Mouse (Mus musculus) cerebral cortex, adult 2 months (tissue): ENCODE data around the gene Fxn.

Experiments used
- WGBS: fragments of 180-500 bp; shearing (Covaris S2); methylation state at CpG from one replicate; pipeline ENCODE4 v1.1.7; 2018; 5-methylcytosine and 5-hydroxymethylcytosine counted together

The Fxn gene

DNA sequence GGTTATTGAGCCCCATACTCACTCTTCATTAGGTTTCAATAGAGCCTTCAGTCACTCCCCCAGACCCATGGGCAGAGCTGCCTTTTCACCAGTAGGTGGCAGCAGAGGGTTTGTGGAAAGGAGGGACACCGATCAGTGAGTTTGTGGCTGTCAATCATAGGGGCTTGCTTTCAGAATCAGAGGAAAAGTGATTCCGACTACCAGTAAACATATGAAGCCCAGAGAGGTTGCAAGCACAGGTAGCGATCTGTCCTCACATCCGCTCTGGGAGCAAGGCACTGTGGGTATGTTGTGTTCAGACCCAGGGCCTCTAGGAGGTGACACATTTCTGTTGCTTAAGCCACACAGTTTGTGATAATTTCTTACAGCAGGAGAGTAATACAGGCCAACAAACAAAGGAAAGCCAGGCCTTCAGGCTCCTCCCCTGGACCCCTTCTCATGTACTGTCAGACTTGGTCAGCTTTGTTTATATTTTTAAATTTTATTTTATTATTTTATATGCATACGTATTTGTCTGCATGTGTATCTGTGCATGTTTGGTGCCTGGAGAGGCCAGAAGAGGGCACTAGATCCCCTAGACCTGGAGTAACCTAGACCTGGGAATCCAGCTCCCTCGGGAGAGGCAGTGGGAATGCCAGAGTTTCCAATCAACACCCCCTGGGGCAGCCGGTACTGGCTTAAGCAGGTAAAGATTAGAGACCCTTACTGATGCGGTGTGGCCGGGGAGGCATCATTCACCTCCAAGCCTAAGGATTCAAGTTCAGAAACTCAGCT, 20.8 kb upstream of the Fxn start:
- WGBS, result 13% methylated on average over 9 of the region's 9 CpGs

DNA sequence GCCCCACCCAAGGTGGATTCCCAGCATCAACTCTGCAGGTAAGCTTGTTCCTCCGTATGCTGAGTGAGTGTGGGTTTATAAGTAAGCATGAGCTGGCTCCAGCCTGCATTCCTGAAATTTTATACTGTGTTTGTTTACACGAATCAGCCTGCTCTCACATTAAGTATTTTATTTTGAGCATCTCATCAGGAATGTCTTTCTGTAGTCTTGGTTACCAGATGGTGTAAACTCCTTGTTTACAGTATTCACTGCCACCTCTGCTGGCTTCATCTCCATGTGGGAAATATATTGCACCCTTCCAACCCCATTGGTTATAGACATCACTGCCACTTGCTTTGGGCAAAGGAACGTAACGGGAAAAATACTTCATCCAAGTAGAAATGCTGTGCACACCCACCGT, 13.1 kb upstream of the Fxn start:
- 70% methylated on average over 5 of the region's 5 CpGs for WGBS

- WGBS, result 65% methylated on average over 4 of the region's 4 CpGs
These were observed 3.8 kb upstream of the Fxn start for GRCm38 (mm10) chr19:24284187-24284586.

DNA sequence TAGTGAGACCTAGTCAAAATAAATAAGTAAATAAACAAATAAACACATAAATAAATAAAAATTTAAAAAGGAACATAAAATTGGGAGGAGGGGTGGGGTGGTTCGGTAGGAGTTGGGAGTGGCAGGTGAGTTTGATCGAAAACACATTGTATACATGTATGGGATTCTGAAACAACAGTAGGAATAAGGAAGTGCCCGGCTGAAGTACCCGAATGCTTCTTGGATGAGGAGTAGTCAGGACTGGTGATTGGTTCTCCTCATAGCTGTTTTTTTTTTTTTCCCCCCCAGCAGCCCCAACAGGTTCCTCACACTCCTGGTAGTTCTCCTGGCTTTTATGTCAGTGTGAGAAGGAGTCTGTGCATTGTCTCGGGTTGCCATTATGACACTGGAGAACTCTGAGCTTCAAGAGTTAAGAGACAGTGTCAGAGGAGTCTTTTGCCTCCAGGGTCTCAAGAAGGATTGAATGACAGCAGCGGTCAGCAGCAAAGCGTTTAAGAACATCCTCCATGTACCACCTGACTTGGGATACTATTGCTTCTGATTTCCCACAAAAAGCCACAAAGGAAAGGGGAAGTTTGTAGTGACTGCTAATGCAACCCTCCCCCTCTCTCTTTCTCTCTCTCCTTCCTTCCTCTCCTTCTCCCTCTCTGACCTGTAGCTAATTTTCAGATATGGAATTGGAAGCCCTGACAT, 1.0 kb upstream of the Fxn start:
- WGBS, result 69% methylated on average over 7 of the region's 7 CpGs

GRCm38 (mm10) chr19:24279706-24280600, 452 bp downstream of the Fxn start:
- WGBS, result 1% methylated on average over 78 of the region's 78 CpGs

DNA sequence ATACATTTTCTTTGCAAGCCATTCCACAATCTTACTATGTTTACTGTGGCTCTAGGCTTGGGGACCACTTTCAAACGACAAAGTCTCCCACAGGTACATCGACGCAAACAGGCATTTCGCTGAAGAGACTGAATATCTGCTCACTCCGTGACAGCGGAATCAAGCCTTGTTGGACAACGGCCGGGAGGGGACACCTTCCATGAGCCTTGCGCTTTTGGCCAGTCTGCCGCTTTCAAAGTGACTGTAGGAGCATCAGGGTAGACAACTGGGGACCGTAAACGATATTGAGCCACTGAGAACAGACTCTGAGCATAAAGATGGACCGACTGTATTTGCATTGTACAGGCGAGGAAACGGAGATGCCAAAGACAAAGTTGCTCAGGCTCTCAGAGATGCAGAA, 1.5 kb downstream of the Fxn start:
- whole genome bisulfite sequencing, result 89% methylated on average over 15 of the region's 15 CpGs

GRCm38 (mm10) chr19:24274281-24274680, 6.1 kb downstream of the Fxn start:
- WGBS, result 66% methylated on average over 3 of the region's 3 CpGs

DNA sequence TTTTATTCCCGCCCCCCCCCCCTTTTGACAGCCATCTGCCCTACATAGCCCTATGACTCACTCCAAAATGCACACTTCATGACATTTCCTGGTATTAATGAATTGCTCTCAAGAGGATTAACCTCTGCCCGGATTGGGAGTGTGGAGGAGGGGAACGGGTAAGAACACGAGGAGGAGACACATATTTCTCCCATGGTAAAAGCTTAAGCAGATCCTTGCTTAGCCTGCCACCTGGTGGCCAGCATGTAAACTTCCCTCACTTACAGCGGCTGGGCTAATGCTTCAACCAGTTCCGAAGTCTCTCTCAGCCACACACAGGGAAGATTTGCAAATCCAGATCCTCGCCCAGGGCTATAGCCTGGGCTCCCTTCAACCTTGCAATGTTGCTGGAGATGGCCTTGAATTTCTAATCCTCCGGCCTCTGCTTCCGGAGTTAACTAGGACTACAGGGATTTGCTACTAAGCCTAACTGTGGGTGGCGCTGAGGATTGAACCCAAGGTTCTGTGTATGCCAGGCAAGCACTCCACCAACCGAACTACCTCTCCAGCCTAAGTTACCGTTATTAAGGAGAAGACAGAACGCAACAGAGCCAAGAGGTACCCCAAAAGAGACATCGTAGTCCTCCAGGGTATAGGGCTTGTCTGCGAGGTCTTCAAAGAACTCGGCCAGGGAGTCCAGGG, 8.5 kb downstream of the Fxn start:
- 42% methylated on average over 16 of the region's 16 CpGs for WGBS

DNA sequence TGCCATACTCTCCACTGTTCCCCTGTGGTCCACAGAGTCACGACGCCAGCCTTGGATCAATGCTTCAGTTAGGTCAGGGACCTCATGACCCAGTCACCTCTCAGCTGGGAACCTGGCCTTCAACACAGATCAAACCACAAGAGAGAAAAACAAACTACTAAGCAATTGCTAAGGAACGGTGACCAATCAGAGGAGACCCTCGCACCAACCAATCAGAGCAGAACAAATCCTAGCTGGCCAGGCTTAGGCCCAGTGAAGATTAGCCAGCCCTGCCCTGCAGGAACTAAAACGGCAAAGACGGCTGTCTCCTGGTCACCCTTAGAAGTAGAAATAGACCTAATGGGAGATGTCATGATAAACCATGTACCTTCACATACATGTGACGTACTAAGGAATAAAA, 9.1 kb downstream of the Fxn start:
- 45% methylated on average over 7 of the region's 7 CpGs for WGBS

- WGBS, result 50% methylated on average over 4 of the region's 4 CpGs
These were observed 11.9 kb downstream of the Fxn start for GRCm38 (mm10) chr19:24268531-24268930.

- WGBS, result 96% methylated on average over 7 of the region's 7 CpGs
These were observed 14.2 kb downstream of the Fxn start for GRCm38 (mm10) chr19:24266046-24266830.

DNA sequence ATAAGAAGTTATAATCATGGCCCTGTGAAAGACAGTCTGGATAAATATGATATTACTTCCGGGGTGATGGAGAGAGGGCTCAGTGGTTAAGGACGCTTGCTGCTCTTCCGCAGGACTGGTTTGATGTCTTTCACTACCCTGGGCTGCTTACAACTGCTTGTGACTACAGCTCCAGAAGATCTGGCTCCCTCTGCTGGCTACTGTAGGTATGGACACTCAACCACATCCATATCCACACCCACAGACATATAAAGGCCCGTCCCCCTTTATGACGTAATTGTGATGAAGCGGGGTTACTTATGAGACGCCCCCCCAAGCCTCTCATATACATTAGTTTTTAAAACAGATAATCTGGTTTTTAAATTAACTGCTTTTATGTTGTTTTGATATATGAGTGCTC, 15.4 kb downstream of the Fxn start:
- 32% methylated on average over 7 of the region's 7 CpGs for WGBS

GRCm38 (mm10) chr19:24262736-24263135, 17.7 kb downstream of the Fxn start:
- 91% methylated on average over 14 of the region's 14 CpGs for WGBS

DNA sequence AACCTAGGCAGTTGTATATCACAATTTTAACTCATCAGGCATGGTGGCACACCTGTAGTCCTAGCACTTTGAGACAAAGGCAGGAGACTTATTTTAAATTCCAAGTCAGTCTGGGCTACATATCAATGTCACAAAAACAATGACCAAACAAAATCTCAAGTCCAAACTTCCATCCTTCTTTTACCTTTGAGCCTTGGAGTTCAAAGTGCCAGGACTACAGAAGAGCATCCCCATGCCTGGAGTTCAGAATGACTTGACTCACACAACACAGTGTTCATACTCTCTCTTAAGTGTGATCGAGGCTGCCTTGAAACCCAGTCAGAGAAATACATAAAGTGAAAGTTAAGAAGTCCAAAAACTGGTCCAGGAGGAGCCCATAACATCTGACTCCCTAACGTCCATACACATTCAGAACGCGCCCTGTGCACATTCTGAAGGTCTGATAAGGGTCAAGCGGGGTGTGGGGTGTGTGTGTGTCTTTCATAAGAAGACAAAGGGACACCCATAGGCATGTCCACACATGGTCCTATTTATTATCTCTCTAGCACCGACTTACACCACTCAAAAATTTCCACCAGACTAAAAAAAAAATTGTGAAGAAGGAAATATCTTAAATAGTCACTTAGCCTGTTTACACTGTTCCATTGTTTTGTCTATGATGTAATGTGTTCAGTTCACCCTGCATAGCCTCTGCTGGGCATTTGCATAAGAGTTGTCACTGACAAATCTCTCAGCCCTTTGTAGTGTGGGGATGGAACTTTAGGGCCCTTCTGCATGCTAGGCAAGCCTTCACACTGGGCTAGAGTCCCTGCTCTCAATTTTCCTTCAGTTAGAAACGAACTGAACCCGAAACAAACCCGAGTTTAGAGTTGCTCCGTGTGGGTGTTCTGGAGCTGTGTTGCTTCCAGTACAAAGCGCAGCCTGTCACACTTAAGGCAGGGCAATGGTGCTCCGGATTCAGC, 20.7 kb downstream of the Fxn start:
- 50% methylated on average over 12 of the region's 12 CpGs for WGBS

GRCm38 (mm10) chr19:24258368-24258767, 22.0 kb downstream of the Fxn start:
- WGBS, result 84% methylated on average over 5 of the region's 5 CpGs

DNA sequence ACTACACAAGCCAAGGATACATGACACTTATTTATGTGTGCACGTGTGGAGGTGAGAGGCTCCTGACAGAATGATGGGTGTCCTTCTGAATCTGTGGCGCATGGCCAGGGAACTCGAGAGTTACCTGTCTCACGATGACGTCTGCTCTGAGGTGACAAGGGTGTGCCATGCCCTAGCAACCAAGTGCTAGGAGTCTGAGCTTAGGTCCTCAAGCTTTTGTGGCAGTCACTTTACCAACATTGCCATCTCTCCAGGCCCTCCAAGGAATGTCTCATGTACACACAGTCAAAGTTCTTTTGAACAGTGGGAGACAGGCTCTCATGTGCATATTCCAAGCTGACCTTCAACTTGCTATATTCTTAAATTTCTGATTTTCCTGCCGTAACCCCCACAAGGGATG, 22.4 kb downstream of the Fxn start:
- WGBS, result 93% methylated on average over 6 of the region's 6 CpGs

DNA sequence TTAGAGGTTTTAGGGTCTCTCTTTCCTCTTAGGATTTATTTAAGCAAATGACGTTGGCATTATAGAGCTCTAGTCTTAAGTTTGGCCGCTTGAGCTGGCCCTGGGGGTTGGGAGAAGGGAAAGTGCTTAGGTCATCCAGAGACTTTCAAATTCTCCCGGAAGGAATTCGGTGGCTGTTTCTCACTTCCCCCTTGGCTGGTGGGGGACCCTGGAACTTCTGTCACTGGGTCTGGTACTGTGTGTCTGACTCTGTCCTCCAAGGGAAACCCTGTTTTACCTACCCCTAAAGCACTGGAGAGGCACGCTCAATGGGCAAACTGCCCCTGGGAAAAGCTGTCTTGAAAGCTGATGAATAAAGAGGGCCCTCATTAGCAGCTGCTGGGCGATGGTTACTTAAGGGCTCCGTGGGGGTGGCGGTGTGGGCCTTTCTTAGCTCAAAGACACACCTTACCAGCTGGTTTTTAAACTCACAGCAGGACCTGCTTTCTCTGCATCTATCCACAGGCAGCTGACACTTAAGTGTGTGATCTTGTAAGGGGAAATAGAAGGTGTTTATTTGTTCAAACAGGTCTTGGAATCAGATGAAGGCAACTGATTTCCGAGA, 26.6 kb downstream of the Fxn start:
- WGBS, result 43% methylated on average over 9 of the region's 9 CpGs

GRCm38 (mm10) chr19:24251869-24252268, 28.5 kb downstream of the Fxn start:
- 29% methylated on average over 6 of the region's 6 CpGs for WGBS

- WGBS, result 87% methylated on average over 6 of the region's 6 CpGs
These were observed 37.1 kb downstream of the Fxn start for GRCm38 (mm10) chr19:24243340-24243739.
